Mouse (Mus musculus): ENCODE measurements at regions not wholly inside any gene's neighbourhood (a gene's known extent, or its start where the extent isn't known, plus 50 kb on each side); places are given as distances from the start of the nearest gene placed in this dataset.

DNA sequence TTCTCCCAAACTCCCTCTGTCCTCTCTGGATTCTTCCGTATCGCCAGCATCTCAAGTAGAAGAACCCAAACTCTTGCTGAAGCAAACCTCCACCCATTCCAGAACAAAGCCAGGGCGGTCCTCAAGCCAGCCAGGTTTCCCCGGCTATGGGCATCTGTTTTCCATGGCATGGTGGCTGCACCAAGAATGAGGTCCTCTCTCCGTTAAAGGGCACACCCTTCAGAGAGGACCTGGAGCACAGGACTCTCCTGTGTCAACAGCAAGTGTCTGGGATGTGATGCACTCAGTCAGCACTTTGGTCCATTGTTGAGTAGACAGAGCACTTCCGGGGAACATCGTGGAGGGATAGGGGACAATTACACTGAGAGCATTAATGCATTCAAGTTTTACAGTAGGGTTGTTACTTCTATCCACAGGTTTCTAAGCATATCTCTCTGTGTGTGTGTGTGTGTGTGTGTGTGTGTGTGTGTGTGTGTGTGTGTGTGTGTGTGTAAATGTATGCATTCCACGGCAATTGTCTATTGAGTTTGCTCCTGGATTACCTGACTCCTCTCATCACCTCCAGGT is 56.6 kb upstream of the Cpsf6 start:
- no peak for DNase-seq (ENCODE audit: low spot score in 2 of 2)

GRCm38 (mm10) chr10:117435734-117436121 is 55.9 kb upstream of the Cpsf6 start:
- no peak for DNase-seq (ENCODE audit: low spot score in 2 of 2)

DNA sequence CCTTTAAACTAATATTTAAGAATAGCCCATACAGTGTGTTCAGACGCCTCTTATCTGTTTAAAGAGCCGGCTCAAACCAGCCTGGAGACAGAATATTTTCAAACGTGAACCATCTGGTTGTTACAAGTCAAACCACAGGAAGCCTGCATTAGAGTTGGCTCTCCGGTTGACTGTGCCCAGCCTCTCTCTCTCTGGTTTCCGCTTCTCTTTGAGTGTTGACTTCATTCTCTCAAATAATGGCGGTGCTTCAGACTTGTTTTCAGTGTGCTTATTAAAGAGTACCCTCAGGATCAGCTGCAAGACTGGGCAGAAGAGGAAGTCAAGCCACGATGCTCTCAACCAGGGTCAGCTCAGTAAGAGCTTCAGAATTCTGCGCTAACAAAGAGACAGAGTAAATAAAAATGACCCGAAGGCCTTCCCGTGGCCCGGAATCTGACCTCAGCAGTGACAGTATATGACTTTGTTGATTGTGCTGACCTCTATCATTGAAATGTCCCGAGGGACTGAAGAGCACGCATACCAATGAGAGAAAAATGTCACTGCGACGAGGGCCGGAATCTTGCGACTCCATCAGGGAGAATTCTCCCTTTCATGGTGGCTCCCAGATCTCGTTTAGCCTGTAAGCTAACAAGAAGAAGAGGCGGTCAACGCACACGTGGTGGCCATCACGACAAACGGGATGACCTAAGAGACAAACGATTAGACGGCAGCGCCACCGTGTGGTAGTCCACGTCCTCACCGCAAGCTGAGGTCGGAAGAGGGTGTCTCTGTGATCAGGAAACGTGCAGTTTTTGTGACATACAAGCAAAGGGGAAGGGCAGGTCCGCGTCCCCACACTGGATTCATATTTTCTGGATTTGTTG is 55.3 kb upstream of the Cpsf6 start:
- DNase-seq (ENCODE audit: low spot score in 2 of 2) = peak; percentile 65 to 85

GRCm38 (mm10) chr10:117434293-117434842 is 54.6 kb upstream of the Cpsf6 start:
- DNase-seq (ENCODE audit: low spot score in 2 of 2) = no peak

DNA sequence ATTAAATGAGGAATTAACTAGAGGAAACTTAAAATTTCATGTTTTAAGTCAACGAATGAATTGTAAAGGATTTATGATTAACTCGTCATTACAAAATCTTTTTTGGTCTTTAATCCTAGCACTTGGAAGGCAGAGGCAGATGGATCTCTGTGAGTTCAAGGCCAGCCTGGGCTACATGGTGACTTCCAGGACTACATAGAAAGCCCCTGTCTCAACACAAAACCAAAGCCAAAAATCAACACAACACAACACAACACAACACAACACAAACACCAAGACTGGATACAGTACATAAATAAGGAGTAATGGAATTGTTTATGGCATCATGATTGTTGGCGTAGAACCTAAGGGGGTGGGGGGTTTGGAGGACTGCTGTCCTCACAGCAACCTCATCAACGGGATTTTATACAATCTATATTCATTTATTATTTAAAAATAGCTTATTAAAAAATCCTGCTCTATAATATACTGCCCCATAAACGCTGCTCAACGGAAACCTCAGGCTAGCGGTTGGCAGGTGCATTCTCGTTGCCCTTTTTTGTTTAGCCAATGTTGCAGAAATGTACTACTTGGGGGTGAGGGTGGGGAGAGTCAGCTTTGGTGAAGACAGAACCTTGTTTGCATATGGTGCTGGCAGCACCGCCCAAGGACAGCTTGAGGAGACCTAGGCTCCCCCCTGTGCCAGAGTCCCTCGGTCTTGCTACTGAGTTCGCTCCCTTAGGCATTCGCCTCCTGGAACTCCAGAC is 53.9 kb upstream of the Cpsf6 start:
- DNase-seq (ENCODE audit: low spot score in 2 of 2) = no peak

- no peak for DNase-seq (ENCODE audit: low spot score in 2 of 2)
Measured at GRCm38 (mm10) chr10:117432871-117433546, 53.2 kb upstream of the Cpsf6 start.

GRCm38 (mm10) chr10:117432415-117432814 is 52.6 kb upstream of the Cpsf6 start:
- DNase-seq (ENCODE audit: low spot score in 2 of 2) = peak in 1 of 2 experiments; percentile 59

- DNase-seq (ENCODE audit: low spot score in 2 of 2) = no peak
Measured at GRCm38 (mm10) chr10:117431850-117432249, 52.0 kb upstream of the Cpsf6 start.

- DNase-seq (ENCODE audit: low spot score in 2 of 2) = no peak
Measured at GRCm38 (mm10) chr10:117431086-117431619, 51.3 kb upstream of the Cpsf6 start.

DNA sequence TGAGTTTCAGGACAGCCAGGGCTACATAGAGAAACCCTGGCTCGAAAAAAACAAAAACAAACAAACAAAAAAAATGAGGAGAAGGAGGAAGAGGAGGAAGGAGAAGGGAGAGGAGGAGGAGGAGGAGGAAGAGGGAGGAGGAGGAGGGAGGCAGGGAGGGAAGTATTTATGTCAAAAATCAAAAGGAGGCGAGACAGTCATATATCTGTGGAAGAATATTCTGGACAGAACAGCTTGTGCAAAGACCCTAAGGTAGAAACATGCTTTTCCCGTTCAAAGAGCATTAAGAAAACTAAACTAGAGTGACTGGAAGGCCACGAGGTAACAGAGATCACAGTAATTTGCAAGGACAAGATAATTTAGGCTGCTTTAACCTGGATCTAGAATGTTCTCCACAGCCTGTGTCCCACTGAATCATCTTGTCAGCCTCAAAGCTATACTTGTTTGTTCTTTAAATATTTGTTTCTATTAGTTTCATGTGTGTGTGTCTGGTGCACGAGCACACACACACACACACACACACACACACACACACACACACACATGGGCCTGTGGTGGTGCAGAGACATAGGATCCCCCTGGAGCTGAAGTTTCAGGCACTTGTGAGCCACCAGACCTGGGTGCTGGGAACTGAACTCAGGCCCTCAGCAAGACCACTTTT is 50.5 kb upstream of the Cpsf6 start:
- no peak for DNase-seq (ENCODE audit: low spot score in 2 of 2)

- DNase-seq (ENCODE audit: low spot score in 2 of 2) = no peak
Measured at GRCm38 (mm10) chr10:117429459-117430183, 49.8 kb upstream of the Cpsf6 start.

All from frontal cortex, postnatal 10 days (tissue).